8 mouse cellular contexts compared by ENCODE assay signal in genomic region chr7:141476226-141476980, GRCm38 (mm10). TPM values are rescaled to one million over a fixed set of nuclear protein-coding genes. Genes with fewer than 3 reads are reported as not detected.
A peak's percentile ranks its signal among the peaks of the same experiment; 100 is the strongest.
DNase-seq lines count a peak whose midpoint lies in the region; ATAC-seq and TF ChIP-seq lines count a peak whose summit lies in the region.

No protein-coding gene starts in this region.

- H3K9me3 ChIP-seq in liver, embryonic 15.5 days (replicated peaks) = no peaks in the 10 kb centered on the region

- peak overlapping the region; percentile 46 for H3K27ac ChIP-seq in bone marrow, adult 2 months (ENCODE audit: control insufficient read depth, insufficient read depth, low read depth, low read length, poor library complexity)
- peak overlapping the region; percentile 91 for H3K27ac ChIP-seq in liver, embryonic 15.5 days (replicated peaks)

- TF ChIP-seq POLR2A in bone marrow, adult 2 months (IDR thresholded peaks at IDR 0.05; ENCODE audit: borderline replicate concordance, control insufficient read depth, low read depth, low read length) = no peak

- TF ChIP-seq CTCF in bone marrow, adult 2 months (IDR thresholded peaks at IDR 0.05; ENCODE audit: control insufficient read depth, insufficient read depth, low read length) = no peak

- H3K4me1 ChIP-seq in bone marrow, adult 2 months (ENCODE audit: control insufficient read depth, insufficient read depth, low read length) = peaks cover 9% of the 10 kb centered on the region
- H3K4me1 ChIP-seq in liver, embryonic 15.5 days (replicated peaks) = peaks cover 70% of the 10 kb centered on the region

- H3K4me2 ChIP-seq in liver, embryonic 15.5 days = peak overlapping the region; percentile 99

- ATAC-seq in liver, embryonic 15.5 days (ENCODE audit: insufficient read depth) = peak; percentile 43

- peak; percentile 52 for DNase-seq in right cerebral cortex, adult 18-20 months
- DNase-seq in right cerebral cortex, postnatal 25 days = no peak
- DNase-seq in gastrocnemius, postnatal 14 days = peak; percentile 86
- peak; percentile 54 for DNase-seq in induced T-regulatory cell, adult 2 months (ENCODE audit: low read depth)
- peak; percentile 63 for DNase-seq in neural tube, embryonic 10.5 days (ENCODE audit: extremely low spot score, low spot score)
- DNase-seq in layer of hippocampus, postnatal 25 days (ENCODE audit: extremely low spot score in 1 of 2, low spot score in 1 of 2) = no peak

- peak overlapping the region; percentile 55 for H3K4me3 ChIP-seq in bone marrow, adult 2 months (replicated peaks; ENCODE audit: control insufficient read depth, low read depth, low read length)
- H3K4me3 ChIP-seq in liver, embryonic 15.5 days (replicated peaks) = peak overlapping the region; percentile 74

- WGBS in bone marrow, adult 2 months = under 1% methylated on average over 17 of the region's 17 CpGs
- under 1% methylated on average over 17 of the region's 17 CpGs for WGBS in liver, embryonic 15.5 days (ENCODE audit: insufficient replicate concordance)

- peaks cover 18% of the 10 kb centered on the region for H3K36me3 ChIP-seq in liver, embryonic 15.5 days (replicated peaks)

- H3K9ac ChIP-seq in liver, embryonic 15.5 days = peak overlapping the region; percentile 81

- intact Hi-C loops in gastrocnemius, postnatal 14 days (cut with DNase I; ENCODE audit: low total_unique reads) = no loop called here

- peaks cover 12% of the 10 kb centered on the region for H3K27me3 ChIP-seq in liver, embryonic 15.5 days

RNA-seq across cellular contexts. Expression of gene Tspan4, which starts 1.4 kb away (rescaled TPM):
- 13.2 and 16.4 TPM in 2 replicates for polyA plus RNA-seq in bone marrow, adult 2 months (2011; ENCODE audit: insufficient read depth, insufficient read length, low replicate concordance, missing spikeins)
- total RNA-seq in gastrocnemius, postnatal 14 days (2021) = 10 to 100 TPM; 15.3 TPM
- polyA plus RNA-seq in liver, embryonic 15.5 days (2015; fragmentation: Nextera tagmentation; extraction: Ambion mirVana) = 47.7 and 55.0 TPM in 2 replicates
- total RNA-seq in layer of hippocampus, postnatal 25 days (2021) = 10 to 100 TPM; 12.2 to 14.3 TPM

RNA-seq across cellular contexts. Expression of gene Polr2l, which starts 1.5 kb away (rescaled TPM):
- polyA plus RNA-seq in bone marrow, adult 2 months (2011; ENCODE audit: insufficient read depth, insufficient read length, low replicate concordance, missing spikeins) = 5.0 and 7.9 TPM in 2 replicates
- 10 to 100 TPM; 47.7 to 49.8 TPM for total RNA-seq in gastrocnemius, postnatal 14 days (2021)
- polyA plus RNA-seq in liver, embryonic 15.5 days (2015; fragmentation: Nextera tagmentation; extraction: Ambion mirVana) = 41.7 and 43.9 TPM in 2 replicates
- 10 to 100 TPM; 40.9 to 47.2 TPM for total RNA-seq in layer of hippocampus, postnatal 25 days (2021)

RNA-seq across cellular contexts. Expression of gene Cd151, which starts 9.2 kb away (rescaled TPM):
- polyA plus RNA-seq in bone marrow, adult 2 months (2011; ENCODE audit: insufficient read depth, insufficient read length, low replicate concordance, missing spikeins) = 22.5 and 34.2 TPM in 2 replicates
- 10 to 100 TPM; 79.8 to 82.0 TPM for total RNA-seq in gastrocnemius, postnatal 14 days (2021)
- 5.0 and 6.3 TPM in 2 replicates for polyA plus RNA-seq in liver, embryonic 15.5 days (2015; fragmentation: Nextera tagmentation; extraction: Ambion mirVana)
- total RNA-seq in layer of hippocampus, postnatal 25 days (2021) = 10 to 100 TPM; 25.7 TPM

RNA-seq across cellular contexts. Expression of gene Cracr2b, which starts 15.5 kb away (rescaled TPM):
- polyA plus RNA-seq in bone marrow, adult 2 months (2011; ENCODE audit: insufficient read depth, insufficient read length, low replicate concordance, missing spikeins) = 12.4 and 20.7 TPM in 2 replicates
- total RNA-seq in gastrocnemius, postnatal 14 days (2021) = 10 to 100 TPM in 1 of 2 experiments, 1 to 10 TPM in 1; 6.5 to 14.3 TPM
- 3.9 and 5.2 TPM in 2 replicates for polyA plus RNA-seq in liver, embryonic 15.5 days (2015; fragmentation: Nextera tagmentation; extraction: Ambion mirVana)
- 1 to 10 TPM; 2.1 to 4.2 TPM for total RNA-seq in layer of hippocampus, postnatal 25 days (2021)

RNA-seq across cellular contexts. Expression of gene Pnpla2, which starts 21.4 kb away (rescaled TPM):
- 14.4 and 21.3 TPM in 2 replicates for polyA plus RNA-seq in bone marrow, adult 2 months (2011; ENCODE audit: insufficient read depth, insufficient read length, low replicate concordance, missing spikeins)
- 100 to 1,000 TPM; 188 to 332 TPM for total RNA-seq in gastrocnemius, postnatal 14 days (2021)
- 13.9 and 15.3 TPM in 2 replicates for polyA plus RNA-seq in liver, embryonic 15.5 days (2015; fragmentation: Nextera tagmentation; extraction: Ambion mirVana)
- total RNA-seq in layer of hippocampus, postnatal 25 days (2021) = 10 to 100 TPM; 23.2 to 30.4 TPM

Comparison
In these comparisons a context has a peak if more than half of its experiments do, and no peak if none do; other contexts are left out.
1. DNase-seq: peak in right cerebral cortex, adult 18-20 months (single experiment), gastrocnemius, postnatal 14 days (single experiment), induced T-regulatory cell, adult 2 months (single experiment) and neural tube, embryonic 10.5 days (single experiment); none in right cerebral cortex, postnatal 25 days (single experiment) and layer of hippocampus, postnatal 25 days (0 of 2).